Mouse (Mus musculus) stomach, embryonic 15.5 days (tissue): ENCODE data around the gene Fam19a1. TPM values are rescaled to one million over a fixed set of nuclear protein-coding genes. Genes with fewer than 3 reads are reported as not detected.
A peak's percentile ranks its signal among the peaks of the same experiment; 100 is the strongest.

Experiments
- ATAC-seq: fragments of 200-750 bp; cut with Nextera tagmentation; 2 replicates; pipeline ENCODE4 v1.8.0; 2017; ENCODE audit warnings: low read depth, moderate number of reproducible peaks, moderate TSS enrichment; ENCODE audit not compliant: insufficient read depth, low FRiP score
- H3K27ac ChIP-seq: fragments of 300-500 bp; sonication (generic); 2 replicates; pipeline ENCODE4 v1.5.1; 2015; ENCODE audit warnings: mild to moderate bottlenecking, inconsistent platforms
- H3K27me3 ChIP-seq: fragments of 300-500 bp; sonication (generic); replicated peaks from 2 replicates; pipeline ENCODE4 v1.6.1; 2015; ENCODE audit warnings: inconsistent platforms
- H3K36me3 ChIP-seq: fragments of 300-500 bp; sonication (generic); 2 replicates; pipeline ENCODE4 v1.6.1; 2015; ENCODE audit warnings: inconsistent platforms
- H3K4me1 ChIP-seq: fragments of 300-500 bp; sonication (generic); 2 replicates; pipeline ENCODE4 v1.6.1; 2015; ENCODE audit warnings: inconsistent platforms
- H3K4me2 ChIP-seq: fragments of 300-500 bp; sonication (generic); 2 replicates; pipeline ENCODE4 v1.6.1; 2015; ENCODE audit warnings: mild to moderate bottlenecking, inconsistent platforms
- H3K4me3 ChIP-seq: fragments of 300-500 bp; sonication (generic); replicated peaks from 2 replicates; pipeline ENCODE4 v1.5.1; 2015; ENCODE audit warnings: inconsistent platforms
- H3K9ac ChIP-seq: fragments of 300-500 bp; sonication (generic); 2 replicates; pipeline ENCODE4 v1.6.1; 2015; ENCODE audit warnings: inconsistent platforms
- H3K9me3 ChIP-seq: fragments of 300-500 bp; sonication (generic); 2 replicates; pipeline ENCODE4 v1.6.1; 2016; ENCODE audit warnings: inconsistent platforms
- WGBS: fragments of 180-500 bp; shearing (Covaris S2); methylation state at CpG from one replicate; pipeline ENCODE4 v1.1.7; 2015; 5-methylcytosine and 5-hydroxymethylcytosine counted together
- polyA plus RNA-seq: library from polyadenylated mRNA; unstranded; fragments of >200 nt; fragmentation: Nextera tagmentation; extraction: Ambion mirVana; gene quantifications from 2 replicates; pipeline ENCODE4 v1.2.1, GENCODE M21; 2015

Fam19a1 gene
- polyA plus RNA-seq, 1 experiment from 2014 or later: 7.5 TPM

- Histone ChIP-seq H3K4me2 (no peak overlapping the region), H3K27me3 (no peaks in the 10 kb centered on the region), H3K9me3 (no peaks in the 10 kb centered on the region), H3K4me3 (no peak overlapping the region), H3K27ac (no peak overlapping the region), H3K4me1 (no peaks in the 10 kb centered on the region), H3K36me3 (no peaks in the 10 kb centered on the region), H3K9ac (no peak overlapping the region)
- 58% methylated on average over 1 of the region's 1 CpGs for WGBS
- ATAC-seq: no peak
Measured at GRCm38 (mm10) chr6:96593031-96593430, 480.1 kb downstream of the Fam19a1 start.

GRCm38 (mm10) chr6:96595201-96595600 lies 482.2 kb downstream of the Fam19a1 start:
- ATAC-seq: no peak
- no peaks in the 10 kb centered on the region for H3K4me1 ChIP-seq
- H3K4me3 ChIP-seq: no peak overlapping the region
- no peak overlapping the region for H3K4me2 ChIP-seq
- H3K36me3 ChIP-seq: no peaks in the 10 kb centered on the region
- WGBS: 95% methylated on average over 10 of the region's 10 CpGs
- no peaks in the 10 kb centered on the region for H3K9me3 ChIP-seq
- no peak overlapping the region for H3K9ac ChIP-seq
- no peak overlapping the region for H3K27ac ChIP-seq
- no peaks in the 10 kb centered on the region for H3K27me3 ChIP-seq

GRCm38 (mm10) chr6:96624196-96624595 lies 511.2 kb downstream of the Fam19a1 start:
- 77% methylated on average over 1 of the region's 1 CpGs for WGBS
- H3K9ac ChIP-seq: no peak overlapping the region
- H3K36me3 ChIP-seq: no peaks in the 10 kb centered on the region
- no peaks in the 10 kb centered on the region for H3K4me1 ChIP-seq
- H3K4me2 ChIP-seq: no peak overlapping the region
- no peak overlapping the region for H3K4me3 ChIP-seq
- no peaks in the 10 kb centered on the region for H3K9me3 ChIP-seq
- ATAC-seq: no peak
- no peaks in the 10 kb centered on the region for H3K27me3 ChIP-seq
- H3K27ac ChIP-seq: no peak overlapping the region

- no peaks in the 10 kb centered on the region for H3K9me3 ChIP-seq
Measured at GRCm38 (mm10) chr6:96631518-96631917, 518.6 kb downstream of the Fam19a1 start.

GRCm38 (mm10) chr6:96632243-96632642 lies 519.3 kb downstream of the Fam19a1 start:
- Histone ChIP-seq H3K27me3 (no peaks in the 10 kb centered on the region), H3K4me3 (no peak overlapping the region), H3K9ac (no peak overlapping the region), H3K36me3 (no peaks in the 10 kb centered on the region), H3K27ac (no peak overlapping the region), H3K4me2 (no peak overlapping the region), H3K9me3 (no peaks in the 10 kb centered on the region), H3K4me1 (no peaks in the 10 kb centered on the region)
- 49% methylated on average over 3 of the region's 3 CpGs for WGBS
- no peak for ATAC-seq

More at GRCm38 (mm10) chr6:96631518-96631917, 518.6 kb downstream of the Fam19a1 start:
- H3K4me1 ChIP-seq: no peaks in the 10 kb centered on the region
- no peaks in the 10 kb centered on the region for H3K36me3 ChIP-seq
- no peak overlapping the region for H3K4me3 ChIP-seq
- 81% methylated on average over 6 of the region's 6 CpGs for WGBS
- ATAC-seq: no peak
- no peak overlapping the region for H3K9ac ChIP-seq
- H3K27ac ChIP-seq: no peak overlapping the region
- no peak overlapping the region for H3K4me2 ChIP-seq
- H3K27me3 ChIP-seq: no peaks in the 10 kb centered on the region

GRCm38 (mm10) chr6:96635663-96636062 lies 522.7 kb downstream of the Fam19a1 start:
- ATAC-seq: peak; percentile 70; the same call in 1 of the 2 replicates

GRCm38 (mm10) chr6:96648742-96649141 lies 535.8 kb downstream of the Fam19a1 start:
- 82% methylated on average over 2 of the region's 2 CpGs for WGBS
- Histone ChIP-seq H3K36me3 (no peaks in the 10 kb centered on the region), H3K4me3 (no peak overlapping the region), H3K9ac (no peak overlapping the region), H3K9me3 (no peaks in the 10 kb centered on the region), H3K27ac (no peak overlapping the region), H3K27me3 (no peaks in the 10 kb centered on the region), H3K4me2 (no peak overlapping the region), H3K4me1 (no peaks in the 10 kb centered on the region)
- no peak for ATAC-seq

More at GRCm38 (mm10) chr6:96635663-96636062, 522.7 kb downstream of the Fam19a1 start:
- Histone ChIP-seq H3K27ac (no peak overlapping the region), H3K4me3 (no peak overlapping the region), H3K4me1 (no peaks in the 10 kb centered on the region), H3K9ac (no peak overlapping the region), H3K9me3 (no peaks in the 10 kb centered on the region), H3K4me2 (no peak overlapping the region), H3K27me3 (no peaks in the 10 kb centered on the region), H3K36me3 (no peaks in the 10 kb centered on the region)
- WGBS: 37% methylated on average over 2 of the region's 2 CpGs

GRCm38 (mm10) chr6:96649267-96649666 lies 536.3 kb downstream of the Fam19a1 start:
- 71% methylated on average over 5 of the region's 5 CpGs for WGBS
- H3K4me1 ChIP-seq: no peaks in the 10 kb centered on the region
- H3K9me3 ChIP-seq: no peaks in the 10 kb centered on the region

GRCm38 (mm10) chr6:96666311-96666710 lies 553.4 kb downstream of the Fam19a1 start:
- Histone ChIP-seq H3K36me3 (no peaks in the 10 kb centered on the region), H3K27me3 (no peaks in the 10 kb centered on the region), H3K4me1 (no peaks in the 10 kb centered on the region), H3K9me3 (no peaks in the 10 kb centered on the region), H3K4me3 (no peak overlapping the region), H3K27ac (no peak overlapping the region), H3K9ac (no peak overlapping the region), H3K4me2 (no peak overlapping the region)
- no peak for ATAC-seq
- WGBS: 66% methylated on average over 1 of the region's 1 CpGs

More at GRCm38 (mm10) chr6:96649267-96649666, 536.3 kb downstream of the Fam19a1 start:
- no peak overlapping the region for H3K27ac ChIP-seq
- no peak overlapping the region for H3K4me3 ChIP-seq
- no peaks in the 10 kb centered on the region for H3K36me3 ChIP-seq
- ATAC-seq: no peak
- no peak overlapping the region for H3K9ac ChIP-seq
- H3K27me3 ChIP-seq: no peaks in the 10 kb centered on the region
- H3K4me2 ChIP-seq: no peak overlapping the region

GRCm38 (mm10) chr6:96677813-96678212 lies 564.9 kb downstream of the Fam19a1 start:
- H3K9me3 ChIP-seq: no peaks in the 10 kb centered on the region
- no peaks in the 10 kb centered on the region for H3K36me3 ChIP-seq
- no peak overlapping the region for H3K4me2 ChIP-seq
- H3K27me3 ChIP-seq: no peaks in the 10 kb centered on the region
- H3K9ac ChIP-seq: no peak overlapping the region
- no peak overlapping the region for H3K27ac ChIP-seq
- 65% methylated on average over 3 of the region's 3 CpGs for WGBS
- no peaks in the 10 kb centered on the region for H3K4me1 ChIP-seq
- no peak overlapping the region for H3K4me3 ChIP-seq
- ATAC-seq: no peak

Other genes with a start within 250 kb of the Fam19a1 start
- gene 1700123L14Rik, start 53.1 kb downstream of the Fam19a1 start, polyA plus RNA-seq: not detected in 2 replicates